Mouse (Mus musculus) testis, postnatal 14 days (tissue): Measurements from ENCODE around the gene Antxr1.

ENCODE experiments used
- DNase-seq: peaks from one replicate; pipeline ENCODE4 v3.0.0; 2021; ENCODE audit warnings: low spot score

The Antxr1 gene

GRCm38 (mm10) chr6:87186988-87187387 is 148.6 kb downstream of the Antxr1 start:
- peak; percentile 51 for DNase-seq

GRCm38 (mm10) chr6:87184418-87184817 is 151.2 kb downstream of the Antxr1 start:
- no peak for DNase-seq

GRCm38 (mm10) chr6:87183981-87184380 is 151.6 kb downstream of the Antxr1 start:
- DNase-seq, result no peak

- no peak for DNase-seq
These were observed 152.5 kb downstream of the Antxr1 start for GRCm38 (mm10) chr6:87183159-87183558.

GRCm38 (mm10) chr6:87182736-87183135 is 152.9 kb downstream of the Antxr1 start:
- DNase-seq, result no peak

GRCm38 (mm10) chr6:87171461-87171860 is 164.2 kb downstream of the Antxr1 start:
- no peak for DNase-seq

GRCm38 (mm10) chr6:87170875-87171274 is 164.7 kb downstream of the Antxr1 start:
- DNase-seq, result peak; percentile 71

GRCm38 (mm10) chr6:87170277-87170676 is 165.3 kb downstream of the Antxr1 start:
- DNase-seq, result no peak

- no peak for DNase-seq
These were observed 167.6 kb downstream of the Antxr1 start for GRCm38 (mm10) chr6:87168021-87168420.

GRCm38 (mm10) chr6:87166673-87167305 is 168.8 kb downstream of the Antxr1 start:
- DNase-seq, result no peak

GRCm38 (mm10) chr6:87165536-87166311 is 169.9 kb downstream of the Antxr1 start:
- no peak for DNase-seq

- DNase-seq, result no peak
These were observed 174.0 kb downstream of the Antxr1 start for GRCm38 (mm10) chr6:87161391-87162263.

- no peak for DNase-seq
These were observed 175.4 kb downstream of the Antxr1 start for GRCm38 (mm10) chr6:87160196-87160595.

- DNase-seq, result no peak
These were observed 177.5 kb downstream of the Antxr1 start for GRCm38 (mm10) chr6:87158062-87158623.

GRCm38 (mm10) chr6:87153836-87154235 is 181.8 kb downstream of the Antxr1 start:
- no peak for DNase-seq

- DNase-seq, result no peak
These were observed 182.4 kb downstream of the Antxr1 start for GRCm38 (mm10) chr6:87153231-87153580.

GRCm38 (mm10) chr6:87152461-87153230 is 183.0 kb downstream of the Antxr1 start:
- no peak for DNase-seq

- no peak for DNase-seq
These were observed 184.2 kb downstream of the Antxr1 start for GRCm38 (mm10) chr6:87151427-87151826.

GRCm38 (mm10) chr6:87150471-87150870 is 185.2 kb downstream of the Antxr1 start:
- no peak for DNase-seq

- no peak for DNase-seq
These were observed 187.7 kb downstream of the Antxr1 start for GRCm38 (mm10) chr6:87147921-87148320.

GRCm38 (mm10) chr6:87143594-87143993 is 192.0 kb downstream of the Antxr1 start:
- no peak for DNase-seq

GRCm38 (mm10) chr6:87142239-87142638 is 193.4 kb downstream of the Antxr1 start:
- DNase-seq, result no peak
